Mouse (Mus musculus): ENCODE results near the gene S100a14.

- no peak for TF ChIP-seq CTCF (IDR thresholded peaks at IDR 0.05; ENCODE audit: borderline replicate concordance, extremely low read depth, insufficient read depth, insufficient read length)
- TF ChIP-seq POLR2A (IDR thresholded peaks at IDR 0.05; ENCODE audit: borderline replicate concordance, extremely low read depth, insufficient read depth, insufficient read length, poor library complexity, severe bottlenecking): no peak
These were observed 39.7 kb upstream of the S100a14 start for GRCm38 (mm10) chr3:90486998-90487397.

Measured in brain, embryonic 14.5 days (tissue).